Mouse (Mus musculus): ENCODE results near the gene Socs2.

The Socs2 gene

DNA sequence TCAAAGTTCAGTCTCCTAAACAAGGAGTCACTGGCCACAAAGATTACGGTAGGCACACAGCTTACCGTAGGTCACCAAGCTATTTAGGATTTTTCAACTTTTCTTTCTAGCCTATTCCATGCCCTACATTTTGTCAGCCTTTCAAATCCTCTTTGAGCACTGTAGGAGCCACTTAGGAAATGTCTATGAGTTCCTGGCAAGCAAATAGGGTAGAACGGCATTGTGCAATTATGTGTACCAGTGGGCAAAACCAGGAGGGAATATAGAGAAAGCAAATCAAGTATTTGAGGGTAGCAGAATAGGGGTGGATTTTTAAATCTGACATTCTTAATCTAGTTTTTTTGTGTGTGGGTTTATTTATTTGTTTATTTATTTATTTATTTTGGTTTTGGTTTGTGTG is 2.7 kb upstream of the Socs2 start:
- no peak for DNase-seq

DNA sequence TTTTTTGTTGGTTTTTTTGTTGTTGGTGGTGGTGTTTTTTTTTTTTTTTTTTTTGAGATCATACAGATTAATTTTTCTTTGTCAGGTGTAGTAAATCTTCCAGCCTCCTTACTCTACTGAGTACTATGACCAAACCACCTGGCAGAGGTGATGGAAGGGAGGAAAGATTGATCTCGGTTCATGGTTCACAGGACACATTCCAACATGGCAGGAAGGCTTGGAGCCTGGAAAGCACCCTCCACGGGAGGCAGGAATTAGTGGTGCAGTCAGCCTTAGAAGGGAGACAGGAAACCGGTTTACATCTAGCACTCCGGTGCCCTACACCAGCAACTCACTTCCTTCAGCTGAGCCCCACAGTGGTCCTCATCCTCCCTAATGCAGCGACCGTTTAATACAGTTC is 1.7 kb upstream of the Socs2 start:
- DNase-seq = no peak

DNA sequence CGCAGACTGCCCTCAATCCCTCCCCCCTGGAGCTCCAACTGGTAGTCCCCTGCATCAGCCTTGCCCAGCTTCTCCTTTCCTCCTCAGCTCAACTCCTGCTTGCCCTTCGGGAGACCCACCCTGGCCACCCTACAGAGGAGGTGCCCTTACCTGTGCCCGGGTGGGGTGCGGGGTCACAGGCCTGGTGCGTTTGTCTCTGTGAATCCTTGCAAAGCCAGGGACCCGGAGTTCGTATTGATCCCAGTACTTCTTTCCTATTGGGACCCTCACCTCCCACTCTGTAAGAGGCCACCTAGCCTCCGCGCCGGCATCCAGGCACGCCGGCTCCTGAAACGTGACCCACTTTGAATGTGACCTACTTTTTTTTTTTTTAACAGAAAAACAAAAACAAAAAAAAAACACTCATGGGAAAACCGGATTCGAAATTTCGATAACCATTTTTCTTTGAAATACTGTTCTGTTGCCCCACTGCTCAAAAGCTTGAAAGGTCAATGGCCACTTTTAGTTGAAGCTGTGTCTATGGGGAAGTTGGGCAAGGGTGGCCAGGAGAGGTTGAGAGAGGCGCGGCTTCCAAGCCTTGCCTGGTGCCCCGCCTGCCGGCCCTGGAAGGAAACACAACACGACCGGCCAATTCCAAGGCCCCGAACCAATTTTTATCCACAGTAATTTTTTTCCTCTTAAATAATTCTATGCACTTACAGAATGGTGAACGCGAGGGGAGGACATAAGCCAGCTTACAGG is 686 bp upstream of the Socs2 start:
- DNase-seq = peak; percentile 73

DNA sequence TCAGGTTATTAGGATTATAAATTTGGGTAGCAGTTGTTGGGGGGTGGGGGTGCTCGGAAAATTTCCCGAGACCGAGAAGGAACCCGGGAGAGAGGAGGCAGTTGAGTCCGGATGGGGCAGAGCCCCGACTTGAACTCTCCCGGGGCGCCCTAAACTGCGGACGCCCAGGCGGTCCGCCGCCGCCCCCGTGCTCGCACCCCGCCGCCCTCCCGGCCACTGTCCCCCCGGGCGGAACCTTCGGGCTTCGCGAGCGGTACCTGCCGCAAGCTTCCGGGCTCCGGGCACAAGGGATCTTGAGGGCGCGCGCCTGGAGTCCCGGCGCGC is 657 bp downstream of the Socs2 start:
- DNase-seq = no peak

DNA sequence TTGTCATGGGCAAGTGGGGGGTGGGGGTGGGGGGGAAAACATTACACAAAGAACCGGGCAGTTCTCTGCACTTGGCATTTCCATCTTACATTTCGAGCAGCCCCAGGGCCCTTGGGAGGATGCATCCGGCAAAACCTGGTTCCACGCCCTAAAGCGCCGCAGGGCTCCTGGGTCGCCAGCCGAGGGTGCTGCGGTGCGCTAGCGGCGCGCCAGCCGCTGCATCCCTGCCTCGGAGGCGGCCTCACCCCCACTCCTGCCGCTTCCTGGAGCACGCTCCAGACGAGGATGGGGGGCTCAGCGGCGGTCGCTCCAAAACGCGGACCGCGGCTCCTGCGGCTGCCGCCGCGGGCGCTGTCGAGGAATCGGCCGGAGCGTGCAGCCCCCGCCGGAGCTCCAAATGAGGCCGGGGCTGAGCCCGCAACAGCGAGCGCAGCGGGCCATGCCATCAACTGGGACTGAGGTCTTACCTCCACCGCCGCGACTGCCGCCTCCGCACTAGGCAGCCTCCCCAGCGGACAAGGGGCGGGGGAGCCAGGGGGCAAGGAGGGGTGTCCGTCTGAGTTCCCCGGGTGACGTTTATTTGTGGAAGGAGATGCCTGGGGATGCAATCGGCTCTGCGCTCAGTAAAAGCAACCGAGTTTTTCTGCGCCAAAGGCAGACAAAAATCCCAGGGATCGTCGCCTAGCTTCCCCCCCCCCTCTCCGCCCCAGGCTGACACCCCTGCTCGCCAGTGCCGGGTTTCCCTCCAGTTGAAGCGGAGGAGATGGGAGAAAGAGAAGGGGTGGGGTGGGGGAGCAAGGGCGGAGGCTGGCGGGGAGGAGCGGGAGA is 1.2 kb downstream of the Socs2 start:
- peak; percentile 46 for DNase-seq

DNA sequence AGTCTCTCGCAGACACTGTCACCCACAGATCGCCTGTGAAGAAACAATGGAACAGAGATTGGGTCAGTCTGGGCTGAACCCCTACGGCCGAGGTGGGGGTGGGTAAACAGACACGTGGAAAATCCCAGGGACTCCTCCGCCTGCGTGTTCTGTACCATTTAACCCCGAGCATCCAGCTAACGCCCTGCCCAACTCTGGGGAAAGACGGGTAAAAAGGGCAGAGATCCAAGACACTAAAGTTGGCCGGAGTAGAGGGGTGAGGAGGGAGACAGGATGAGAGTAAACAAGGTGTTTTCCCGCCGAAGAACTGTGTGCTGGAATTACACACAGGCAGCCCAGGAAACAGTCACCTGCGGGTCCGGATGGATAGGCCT is 1.8 kb downstream of the Socs2 start:
- no peak for DNase-seq

DNA sequence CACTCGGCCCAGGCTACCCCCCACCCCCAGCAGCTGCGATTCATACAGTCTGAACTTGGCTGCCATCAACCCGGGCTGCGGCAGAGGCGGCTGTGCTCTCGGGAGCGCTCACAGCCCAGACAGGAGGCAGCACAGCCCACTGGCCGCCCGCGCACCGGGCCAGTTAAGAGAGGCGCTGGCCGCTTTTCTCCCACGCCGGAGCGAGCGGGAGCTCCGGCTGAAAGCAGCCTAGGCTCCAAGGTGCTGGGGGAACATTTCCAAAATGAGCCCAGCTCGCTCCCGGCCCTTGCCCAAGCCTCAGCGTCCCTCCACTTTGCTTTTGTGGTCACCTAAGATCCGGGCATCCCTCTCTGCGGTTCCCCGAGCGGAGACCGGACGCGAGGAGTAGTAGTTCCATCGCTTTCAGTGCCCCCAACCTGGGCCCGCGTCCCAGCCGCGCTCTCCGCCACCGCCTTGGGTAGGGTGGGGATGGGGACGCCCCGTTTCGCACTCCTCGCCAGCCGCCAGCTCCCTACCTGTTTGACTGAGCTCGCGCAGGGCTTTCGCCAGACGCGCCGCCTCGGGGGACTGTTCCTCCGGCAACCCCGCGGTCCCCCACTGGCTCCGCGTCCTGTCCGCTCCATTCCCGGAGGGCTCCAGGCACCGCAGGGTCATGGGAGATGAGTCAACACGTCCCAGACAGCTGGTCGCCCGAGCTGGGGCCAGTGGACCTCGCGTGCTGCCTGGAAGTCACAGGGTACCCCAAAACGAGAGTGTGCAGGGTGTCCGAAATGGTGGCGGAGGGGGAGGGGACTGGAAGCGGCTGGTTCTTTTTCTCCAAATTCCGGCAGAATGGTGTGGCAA is 2.4 kb downstream of the Socs2 start:
- DNase-seq = peak; percentile 30

DNA sequence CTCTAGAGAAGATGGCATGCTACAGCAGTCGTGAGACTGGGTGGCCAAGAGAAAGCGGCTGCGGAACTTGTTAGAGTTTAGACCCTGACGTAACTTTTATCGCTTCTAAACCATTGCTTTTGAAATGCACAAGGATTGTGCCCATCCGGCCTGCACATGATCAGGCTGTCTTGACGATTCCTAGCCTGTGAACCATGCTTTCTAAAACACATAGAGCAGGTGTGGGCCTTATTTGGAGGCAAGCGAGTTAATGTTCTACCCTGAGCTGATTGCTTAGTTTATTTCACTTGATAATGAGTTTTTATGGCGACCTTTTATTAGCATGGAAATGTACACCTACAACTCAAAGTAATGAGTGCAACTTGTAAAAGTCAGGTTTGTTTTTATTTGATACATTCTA is 5.8 kb downstream of the Socs2 start:
- DNase-seq = no peak

DNA sequence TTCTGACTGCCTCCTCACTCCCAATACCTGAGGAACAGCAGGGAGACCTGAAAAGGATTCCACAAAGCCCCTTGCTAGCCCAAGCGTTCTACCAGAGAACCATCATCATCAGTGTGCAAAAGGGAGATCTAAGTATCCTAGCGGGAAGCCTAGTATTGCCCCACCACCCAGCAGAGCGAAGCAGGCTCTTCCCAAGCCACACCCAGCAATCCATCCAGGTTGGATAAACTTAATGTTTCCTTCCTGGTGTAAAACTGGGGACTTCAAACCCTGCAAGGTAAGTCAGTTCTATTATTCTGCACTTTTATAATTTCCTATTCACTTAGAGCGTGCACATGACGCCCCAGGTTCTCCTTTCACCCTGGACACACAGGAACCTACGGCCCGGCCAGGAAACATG is 6.3 kb downstream of the Socs2 start:
- no peak for DNase-seq

DNA sequence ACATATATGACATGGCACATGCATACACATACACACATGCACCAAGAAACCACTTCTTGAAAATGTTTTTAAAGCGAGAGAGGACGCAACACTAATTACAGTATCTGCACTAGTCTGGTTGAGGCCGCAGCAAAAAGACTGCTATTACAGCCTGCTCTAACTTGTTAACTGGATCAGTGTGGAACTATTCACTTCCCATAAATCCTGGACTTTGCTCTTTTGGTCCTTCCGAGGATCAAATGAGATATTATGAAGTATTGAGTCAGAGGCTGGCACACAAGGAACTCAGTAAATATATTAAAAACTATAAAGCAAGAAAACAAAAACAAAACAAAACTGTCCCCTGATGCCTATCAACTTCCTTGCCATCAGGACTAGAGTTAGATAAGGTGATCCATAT is 6.8 kb downstream of the Socs2 start:
- DNase-seq = no peak

DNA sequence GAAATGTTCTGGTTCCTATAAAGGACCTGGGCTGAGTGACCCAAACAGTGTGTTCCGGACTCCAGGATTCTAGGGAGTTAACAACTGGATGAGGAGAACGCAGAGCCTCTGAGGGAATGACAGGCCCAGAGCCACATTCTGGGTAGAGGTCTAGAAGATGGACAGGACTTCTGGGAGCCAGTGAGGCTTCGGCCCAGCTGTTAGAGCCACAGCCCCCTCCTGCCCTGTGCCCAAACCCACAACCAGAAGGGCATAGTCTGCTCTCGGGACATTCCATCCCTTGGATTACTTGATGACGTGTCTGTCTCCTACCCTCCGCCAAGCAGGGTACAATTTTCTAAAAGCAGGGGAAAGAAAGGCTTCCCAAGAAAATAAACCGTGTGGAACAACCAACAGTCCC is 7.8 kb downstream of the Socs2 start:
- no peak for DNase-seq

DNA sequence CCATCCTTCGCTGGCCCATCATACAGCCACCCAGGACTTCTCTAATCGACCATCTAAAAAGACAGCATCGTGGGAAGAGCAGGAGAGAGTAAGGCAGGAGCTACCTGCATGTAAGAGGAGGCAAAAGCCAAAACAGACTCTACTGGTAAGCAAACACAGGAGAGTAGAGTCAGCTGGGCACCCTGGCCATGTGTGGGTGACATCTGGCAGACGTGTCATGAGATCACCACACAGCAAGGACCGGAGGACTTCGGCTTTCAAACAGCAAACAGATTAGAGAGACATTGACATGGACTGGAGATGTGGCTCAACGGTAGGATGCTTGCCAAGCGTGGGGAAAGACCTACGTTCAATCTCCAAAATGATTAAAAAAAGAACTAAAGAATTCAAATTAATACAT is 8.5 kb downstream of the Socs2 start:
- no peak for DNase-seq

DNA sequence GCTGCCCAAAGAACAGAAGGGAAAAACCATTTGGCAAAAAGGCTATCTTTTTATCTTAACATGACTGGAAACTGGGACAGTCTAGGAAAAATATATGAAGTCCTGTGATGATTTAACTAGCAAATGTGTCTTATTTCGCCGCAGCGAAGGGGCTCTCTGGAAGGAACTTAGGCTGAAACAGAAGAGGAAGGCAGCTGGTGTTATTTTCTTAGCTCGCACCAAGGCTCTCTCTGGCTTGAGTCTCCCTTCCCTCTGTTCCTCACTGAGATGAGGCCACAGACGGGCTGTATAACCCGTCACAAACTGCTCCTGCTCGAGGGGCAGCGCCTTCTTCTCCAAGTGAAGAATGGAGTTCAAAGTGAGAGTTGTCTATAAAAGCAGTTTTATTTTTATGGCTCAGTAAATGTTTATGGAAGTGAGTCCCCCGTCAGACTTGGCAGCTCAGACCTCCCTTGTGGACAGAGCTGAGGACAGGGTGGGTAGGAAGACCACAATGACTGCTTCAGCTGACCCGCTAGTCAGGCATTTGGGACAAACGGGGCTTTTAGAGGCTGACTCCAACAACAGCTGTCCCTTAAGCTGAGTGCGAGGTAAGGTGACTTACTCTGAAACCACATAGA is 9.3 kb downstream of the Socs2 start:
- DNase-seq = no peak

DNA sequence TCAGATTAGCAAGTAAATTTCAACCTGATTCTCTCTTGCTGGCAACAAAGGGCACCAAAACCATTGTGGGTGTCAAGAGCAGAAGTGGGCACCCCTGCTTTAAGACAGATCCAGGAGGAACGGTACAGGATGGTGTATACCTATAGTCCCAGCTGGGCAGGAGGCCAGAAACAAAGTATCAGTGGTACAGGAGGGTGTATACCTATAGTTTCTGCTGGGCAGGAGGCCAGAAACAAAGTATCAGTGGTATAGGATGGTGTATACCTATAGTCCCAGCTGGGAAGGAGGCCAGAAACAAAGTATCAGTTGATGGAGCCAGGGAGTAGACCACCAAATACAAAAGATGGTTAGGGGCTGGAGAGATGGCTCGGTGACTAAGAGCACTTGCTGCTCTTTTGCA is 12.2 kb downstream of the Socs2 start:
- DNase-seq = no peak

DNA sequence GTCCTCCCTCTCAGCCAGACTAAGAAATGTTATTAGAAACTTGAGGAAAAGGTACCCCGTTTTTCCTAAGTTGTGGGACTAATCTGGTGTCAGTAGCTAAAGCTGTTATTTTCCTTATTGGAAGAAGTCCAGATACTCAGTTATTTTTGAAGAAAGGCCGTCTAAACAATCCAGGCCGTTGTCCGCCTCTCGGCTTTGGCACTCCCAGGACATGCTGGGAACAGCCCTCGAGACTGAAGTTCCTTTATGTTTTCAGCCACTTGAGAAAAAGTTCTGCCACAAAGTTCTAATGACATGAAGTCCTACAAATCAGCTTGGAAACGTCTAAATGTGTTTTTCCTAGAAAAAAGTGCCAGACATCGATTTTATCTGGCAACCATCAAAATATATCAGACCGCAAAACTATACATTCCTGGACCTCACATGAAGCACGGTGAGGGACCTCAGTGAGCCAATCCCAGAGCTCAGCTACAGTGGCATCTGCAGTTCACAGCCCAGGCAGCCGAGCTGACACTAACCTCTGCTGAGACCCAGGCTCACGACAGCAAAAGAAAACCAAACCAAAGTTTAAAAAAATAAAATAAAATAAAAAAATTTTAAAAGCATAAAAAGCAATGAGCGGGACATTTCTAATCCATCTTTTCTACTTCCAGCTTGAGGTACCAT is 17.2 kb downstream of the Socs2 start:
- DNase-seq = no peak

DNA sequence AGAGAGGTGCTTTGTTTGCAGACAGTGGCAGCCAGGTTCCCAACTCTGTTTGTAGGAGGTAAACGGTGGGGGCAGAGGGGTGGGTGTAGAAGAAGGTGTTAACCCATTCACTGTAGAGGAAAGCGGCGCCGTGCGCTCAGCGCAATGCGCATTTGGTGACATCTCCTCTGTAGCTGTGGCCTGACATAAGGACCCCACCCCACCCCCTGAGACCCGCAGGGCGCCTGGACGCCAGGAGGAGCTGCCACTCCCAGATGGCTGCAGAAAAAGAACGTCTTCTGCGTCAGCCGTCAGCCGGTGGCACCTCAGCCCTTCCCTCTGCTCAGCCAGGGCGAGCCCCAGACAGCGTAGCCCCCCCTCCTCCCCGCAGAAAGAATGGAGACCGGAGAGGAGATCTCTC is 18.5 kb downstream of the Socs2 start:
- no peak for DNase-seq

DNA sequence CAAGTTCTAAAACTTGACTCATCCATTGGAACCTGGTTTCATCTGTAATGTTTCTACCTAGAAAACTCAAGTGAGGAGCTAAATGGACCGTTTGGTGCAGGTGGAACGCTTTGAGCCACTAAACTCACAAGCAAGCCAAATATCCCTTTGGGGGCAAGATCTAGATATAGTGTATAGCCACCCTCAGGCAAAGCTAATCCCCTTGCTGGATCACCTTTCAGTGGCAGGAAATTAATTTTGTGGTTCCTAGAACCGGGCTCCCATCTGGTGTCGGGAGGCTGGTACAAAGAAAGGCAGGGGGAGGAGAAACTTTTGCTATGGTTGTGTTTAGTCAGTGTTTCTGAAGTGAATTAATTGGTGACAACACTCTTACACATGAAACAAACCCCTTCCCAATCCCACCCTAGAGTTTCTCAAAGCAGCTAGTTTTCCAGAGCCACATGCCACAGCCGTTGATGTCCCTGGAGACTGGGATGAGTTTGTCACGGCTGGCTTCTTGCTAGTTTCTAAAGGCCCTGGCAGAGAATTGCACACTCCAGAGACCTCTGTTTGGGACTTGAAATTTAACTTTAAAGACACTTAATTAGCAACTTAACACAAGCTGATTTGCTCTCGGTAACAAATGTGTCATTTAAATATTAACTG is 19.7 kb downstream of the Socs2 start:
- no peak for DNase-seq

DNA sequence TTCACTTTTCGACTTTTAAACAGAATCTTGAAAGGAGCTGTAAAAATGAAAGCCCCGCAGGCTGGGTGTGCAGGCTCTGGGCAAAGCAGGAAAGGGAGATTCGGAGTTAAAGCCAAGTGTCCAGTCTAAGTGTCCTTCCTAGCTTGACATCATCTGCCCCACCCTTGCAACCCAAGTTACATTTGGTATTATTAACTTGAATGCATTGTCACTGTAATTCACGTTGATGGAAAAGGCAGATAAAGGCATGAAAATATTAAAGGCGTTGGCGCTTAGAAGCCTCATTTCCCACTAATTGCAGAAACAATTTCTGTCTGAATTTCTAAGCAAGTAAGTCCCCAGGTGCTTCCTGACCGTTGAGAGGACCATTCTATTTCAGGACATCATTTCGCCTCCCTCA is 20.6 kb downstream of the Socs2 start:
- DNase-seq = no peak

DNA sequence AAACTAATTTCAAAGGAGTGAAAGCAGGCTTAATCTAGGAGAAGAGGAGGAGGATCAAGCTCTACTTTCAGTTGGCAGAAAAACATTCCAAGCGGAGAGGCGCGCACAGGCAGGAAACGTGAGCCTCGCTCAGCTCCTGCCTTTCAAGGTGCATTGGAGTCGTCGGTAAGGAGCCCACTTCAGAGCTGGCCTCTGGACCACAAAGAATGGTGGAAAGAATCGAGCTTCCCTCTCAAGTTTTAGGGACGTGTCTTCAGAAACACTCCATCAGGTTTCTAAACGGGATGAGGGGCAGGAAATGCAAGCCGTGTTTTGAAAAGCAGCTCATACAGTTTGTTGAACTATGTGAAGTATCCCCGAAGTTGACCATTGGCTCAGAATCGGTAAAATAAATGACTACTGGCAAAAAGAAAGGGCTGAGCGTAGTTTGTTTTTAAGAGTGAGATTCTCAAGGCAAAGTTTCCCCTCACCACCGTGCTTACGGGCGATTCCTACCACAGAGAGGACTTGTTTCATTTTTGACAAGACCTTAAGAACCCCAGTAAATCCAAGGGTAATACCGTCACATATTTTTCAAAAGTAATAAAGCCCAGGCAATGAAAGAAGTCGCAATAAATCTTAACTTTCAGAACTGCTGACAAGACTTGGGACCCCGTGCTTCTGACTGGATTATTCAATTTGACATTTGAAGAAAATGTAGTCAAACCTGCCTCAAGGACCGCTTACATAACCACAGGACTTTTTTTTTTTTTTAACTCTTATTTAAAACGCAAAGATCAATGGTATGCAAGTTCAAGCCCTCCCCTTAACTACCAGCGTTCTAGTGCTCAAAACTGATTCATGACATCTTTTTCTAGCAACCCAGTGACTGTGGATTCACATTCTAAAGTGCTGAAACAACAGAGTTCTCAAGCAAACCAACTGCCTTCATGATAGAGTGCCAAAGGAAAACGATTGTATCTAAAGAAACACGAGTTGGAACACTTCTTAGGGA is 21.9 kb downstream of the Socs2 start:
- DNase-seq = no peak

DNA sequence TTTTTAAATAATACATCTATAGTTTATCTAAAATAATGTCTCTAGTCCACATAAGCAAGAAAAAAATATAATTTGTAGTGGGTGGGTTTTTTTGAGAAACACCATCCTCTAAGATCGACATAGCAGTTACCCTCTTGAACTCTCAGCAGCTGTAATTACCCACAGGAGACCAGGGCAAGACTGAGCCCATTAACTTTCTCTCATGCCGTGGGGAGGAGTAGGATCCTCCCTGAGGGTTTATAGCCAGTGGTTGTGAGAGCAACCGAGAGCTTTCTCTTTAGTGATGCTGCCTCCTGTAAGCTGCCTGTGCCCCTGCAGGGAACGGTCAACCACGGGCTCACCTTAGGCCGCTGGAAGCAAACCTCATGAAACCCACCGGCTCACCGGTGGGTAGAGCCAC is 24.9 kb downstream of the Socs2 start:
- no peak for DNase-seq

DNA sequence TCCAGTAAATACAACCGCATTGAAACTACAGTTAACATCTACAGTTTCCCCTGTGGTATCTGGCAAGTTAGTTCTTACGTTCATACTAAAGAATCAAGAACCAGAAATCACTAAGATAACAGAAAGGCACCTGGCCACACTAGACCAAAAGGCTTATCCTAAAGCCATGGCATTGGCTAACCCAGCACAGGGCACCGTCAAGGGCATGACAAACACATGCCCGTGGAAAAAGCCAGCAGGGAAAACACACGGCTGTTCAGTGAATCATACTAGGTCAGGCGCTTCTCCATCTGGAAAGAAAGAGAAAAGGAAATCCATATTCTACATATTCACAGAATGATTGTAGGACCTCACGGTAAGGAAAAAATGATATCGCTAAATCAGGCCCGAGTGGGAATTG is 26.1 kb downstream of the Socs2 start:
- no peak for DNase-seq

Measured in liver (tissue).